Mouse (Mus musculus) G1E (cell line): ENCODE data around the gene Slmap. TPM values are rescaled to one million over a fixed set of nuclear protein-coding genes. Genes with fewer than 3 reads are reported as not detected.
A peak's percentile ranks its signal among the peaks of the same experiment; 100 is the strongest.
"Not testable (repeated sequence)": the region's sequence is repeated elsewhere in the genome, so short reads cannot be mapped to it uniquely, and the experiment has no call there.

Experiments used
- ATAC-seq: 2 replicates; pipeline ENCODE4 v1.8.0; 2016; ENCODE audit warnings: mild to moderate bottlenecking; ENCODE audit not compliant: insufficient number of reproducible peaks, poor library complexity, low FRiP score, severe bottlenecking; ENCODE audit errors: extremely low read depth
- DNase-seq: peaks from one replicate; pipeline ENCODE4 v3.0.0; 2012; ENCODE audit warnings: low spot score
- H3K27me3 ChIP-seq: 2 replicates; pipeline ENCODE4 v1.6.1; 2012; ENCODE audit warnings: mild to moderate bottlenecking, low read length, inconsistent platforms; ENCODE audit not compliant: insufficient read depth
- H3K36me3 ChIP-seq: replicated peaks from 2 replicates; pipeline ENCODE3; 2012; ENCODE audit warnings: mild to moderate bottlenecking, inconsistent platforms
- H3K4me1 ChIP-seq: 2 replicates; pipeline ENCODE4 v1.6.1; 2012; ENCODE audit warnings: low read depth, low read length, inconsistent platforms, mixed read lengths; ENCODE audit not compliant: insufficient read depth
- H3K4me3 ChIP-seq: 2 replicates; pipeline ENCODE4 v1.5.1; 2012; ENCODE audit warnings: low read depth, mild to moderate bottlenecking, inconsistent platforms, low read length, moderate library complexity, mixed read lengths
- H3K9me3 ChIP-seq: replicated peaks from 2 replicates; pipeline ENCODE4 v1.6.1; 2012; ENCODE audit warnings: inconsistent platforms
- CTCF ChIP-seq: IDR thresholded peaks from 2 replicates; pipeline ENCODE4 v1.5.1; 2012; ENCODE audit warnings: low read depth, low read length, inconsistent platforms, mixed read lengths
- GATA1 ChIP-seq: IDR thresholded peaks from 2 replicates; pipeline ENCODE4 v1.6.1; 2012; ENCODE audit warnings: borderline replicate concordance, low read length, inconsistent platforms, mixed read lengths
- GATA2 ChIP-seq: IDR thresholded peaks from 2 replicates; pipeline ENCODE4 v1.6.1; 2012; ENCODE audit warnings: low read depth, low read length, inconsistent platforms, borderline replicate concordance
- POLR2AphosphoS5 ChIP-seq: IDR thresholded peaks from 2 replicates; pipeline ENCODE4 v1.6.1; 2012; ENCODE audit warnings: low read depth, low read length, inconsistent platforms; ENCODE audit not compliant: insufficient replicate concordance
- TAL1 ChIP-seq: conservative IDR thresholded peaks from 2 replicates; pipeline ENCODE4 v1.6.1; 2012; ENCODE audit warnings: low read depth, low read length, inconsistent platforms, mixed read lengths
- polyA plus RNA-seq: library from polyadenylated mRNA; stranded (reverse); fragments of >175 nt; gene quantifications from 2 replicates; pipeline ENCODE4 v1.2.3, GENCODE M21; 2012
- total RNA-seq, 2 experiments: library from RNA; stranded (forward) in 1 of 2; stranded (reverse) in 1 of 2; fragments of 200-1000 nt in 1 of 2; fragments of >200 nt in 1 of 2; fragmentation: Nextera tagmentation in 1 of 2; gene quantifications; 2 replicates each; pipeline ENCODE4 v1.2.3; 2014 to 2017

Gene Slmap
- total and polyA plus RNA-seq, 3 experiments: 58.4 to 159 (median 92.9) TPM

- H3K36me3 ChIP-seq: peaks cover 88% of the 10 kb centered on the region
- H3K4me3 ChIP-seq: no peak overlapping the region
- no peaks in the 10 kb centered on the region for H3K27me3 ChIP-seq
- TF ChIP-seq CTCF: no peak
- TF ChIP-seq GATA2: no peak
- TF ChIP-seq TAL1: no peak
- TF ChIP-seq POLR2AphosphoS5: no peak
- TF ChIP-seq GATA1: no peak
- DNase-seq (no peak), ATAC-seq (no peak)
- no peaks in the 10 kb centered on the region for H3K9me3 ChIP-seq
- no peaks in the 10 kb centered on the region for H3K4me1 ChIP-seq
These were observed 116.8 kb downstream of the Slmap start for GRCm38 (mm10) chr14:26417956-26418355.

- H3K4me1 ChIP-seq: no peaks in the 10 kb centered on the region
- no peaks in the 10 kb centered on the region for H3K27me3 ChIP-seq
These were observed 117.6 kb downstream of the Slmap start for GRCm38 (mm10) chr14:26417088-26417487.

GRCm38 (mm10) chr14:26413581-26413980 is 121.2 kb downstream of the Slmap start:
- no peaks in the 10 kb centered on the region for H3K9me3 ChIP-seq
- TF ChIP-seq GATA1 (no peak), POLR2AphosphoS5 (no peak), CTCF (no peak), GATA2 (no peak)
- ATAC-seq (no peak), DNase-seq (no peak)
- no peaks in the 10 kb centered on the region for H3K4me1 ChIP-seq
- H3K4me3 ChIP-seq: no peak overlapping the region
- no peaks in the 10 kb centered on the region for H3K27me3 ChIP-seq
- peaks cover 81% of the 10 kb centered on the region for H3K36me3 ChIP-seq

More at GRCm38 (mm10) chr14:26417088-26417487, 117.6 kb downstream of the Slmap start:
- no peak for DNase-seq
- H3K4me3 ChIP-seq: no peak overlapping the region
- no peaks in the 10 kb centered on the region for H3K9me3 ChIP-seq
- TF ChIP-seq GATA1: no peak
- H3K36me3 ChIP-seq: peaks cover 87% of the 10 kb centered on the region
- no peak for ATAC-seq

GRCm38 (mm10) chr14:26406746-26407145 is 128.0 kb downstream of the Slmap start:
- H3K36me3 ChIP-seq: peaks cover 62% of the 10 kb centered on the region

GRCm38 (mm10) chr14:26398508-26399160 is 136.1 kb downstream of the Slmap start:
- ATAC-seq (no peak), DNase-seq (no peak)
- peak; percentile 17; the same call in 1 of the 2 replicates for TF ChIP-seq CTCF
- TF ChIP-seq GATA1: no peak
- no peak for TF ChIP-seq GATA2
- TF ChIP-seq TAL1: no peak
- no peak for TF ChIP-seq POLR2AphosphoS5

More at GRCm38 (mm10) chr14:26406746-26407145, 128.0 kb downstream of the Slmap start:
- TF ChIP-seq POLR2AphosphoS5 (0 out of 2 replicates have a peak, but pooled peaks have one; percentile 44), GATA2 (no peak)
- no peak overlapping the region for H3K4me3 ChIP-seq
- DNase-seq (no peak), ATAC-seq (no peak)
- no peaks in the 10 kb centered on the region for H3K4me1 ChIP-seq
- no peaks in the 10 kb centered on the region for H3K9me3 ChIP-seq
- H3K27me3 ChIP-seq: no peaks in the 10 kb centered on the region

GRCm38 (mm10) chr14:26391866-26392265 is 142.9 kb downstream of the Slmap start:
- TF ChIP-seq GATA1 (no peak), TAL1 (no peak), POLR2AphosphoS5 (no peak), GATA2 (no peak), CTCF (no peak)
- ATAC-seq: no peak
- Histone ChIP-seq H3K9me3 (peaks cover 12% of the 10 kb centered on the region), H3K4me3 (no peak overlapping the region), H3K36me3 (no peaks in the 10 kb centered on the region), H3K4me1 (no peaks in the 10 kb centered on the region), H3K27me3 (peaks cover 20% of the 10 kb centered on the region)
- DNase-seq: no peak

More at GRCm38 (mm10) chr14:26398508-26399160, 136.1 kb downstream of the Slmap start:
- no peaks in the 10 kb centered on the region for H3K27me3 ChIP-seq
- no peaks in the 10 kb centered on the region for H3K4me1 ChIP-seq
- H3K9me3 ChIP-seq: peaks cover 15% of the 10 kb centered on the region
- H3K4me3 ChIP-seq: no peak overlapping the region
- peaks cover 4% of the 10 kb centered on the region for H3K36me3 ChIP-seq

- H3K4me3 ChIP-seq, H3K36me3 ChIP-seq, DNase-seq, H3K9me3 ChIP-seq, ATAC-seq, H3K4me1 ChIP-seq: not testable (repeated sequence)
- H3K27me3 ChIP-seq: peaks cover 27% of the 10 kb centered on the region
These were observed 145.8 kb downstream of the Slmap start for GRCm38 (mm10) chr14:26388961-26389360.

GRCm38 (mm10) chr14:26386999-26387398 is 147.7 kb downstream of the Slmap start:
- not testable (repeated sequence) for DNase-seq, H3K36me3 ChIP-seq, H3K4me3 ChIP-seq, H3K4me1 ChIP-seq, H3K9me3 ChIP-seq, ATAC-seq
- H3K27me3 ChIP-seq: peaks cover 33% of the 10 kb centered on the region

- H3K27me3 ChIP-seq: peaks cover 24% of the 10 kb centered on the region; the same call in 1 of the 2 replicates
- not testable (repeated sequence) for H3K36me3 ChIP-seq, H3K9me3 ChIP-seq, H3K4me3 ChIP-seq, H3K4me1 ChIP-seq, DNase-seq, ATAC-seq
These were observed 149.1 kb downstream of the Slmap start for GRCm38 (mm10) chr14:26385659-26386058.
